Mouse (Mus musculus) small intestine, adult 2 months (tissue): ENCODE measurements around the gene Mtrex. TPM values are rescaled to one million over a fixed set of nuclear protein-coding genes. Genes with fewer than 3 reads are reported as not detected.

Experiments
- H3K27ac ChIP-seq: fragments of 200-500 bp; 2 replicates; pipeline ENCODE4 v1.5.1; 2012; ENCODE audit warnings: low read depth, low read length, control low read depth, inconsistent platforms; ENCODE audit not compliant: insufficient read depth
- H3K27me3 ChIP-seq: fragments of 200-500 bp; 2 replicates; pipeline ENCODE4 v1.6.1; 2012; ENCODE audit warnings: mild to moderate bottlenecking, moderate library complexity, low read length, inconsistent platforms; ENCODE audit not compliant: control insufficient read depth, insufficient read depth
- H3K36me3 ChIP-seq: fragments of 200-500 bp; 2 replicates; pipeline ENCODE4 v1.6.1; 2012; ENCODE audit warnings: mild to moderate bottlenecking, low read length, control low read depth, inconsistent platforms; ENCODE audit not compliant: control insufficient read depth, insufficient read depth
- H3K4me1 ChIP-seq: fragments of 200-500 bp; 2 replicates; pipeline ENCODE4 v1.6.1; 2012; ENCODE audit warnings: low read length, inconsistent platforms, mixed read lengths; ENCODE audit not compliant: control insufficient read depth, insufficient read depth, insufficient read length
- H3K4me3 ChIP-seq: fragments of 200-500 bp; 2 replicates; pipeline ENCODE4 v1.5.1; 2012; ENCODE audit warnings: low read depth, mild to moderate bottlenecking, control low read depth, inconsistent platforms, low read length, moderate library complexity
- CTCF ChIP-seq: fragments of 200-500 bp; IDR thresholded peaks from 2 replicates; pipeline ENCODE4 v1.5.1; 2012; ENCODE audit warnings: low read depth, mild to moderate bottlenecking, control low read depth, inconsistent platforms, low read length, moderate library complexity, mixed read lengths; ENCODE audit not compliant: insufficient replicate concordance, insufficient read length; ENCODE audit errors: extremely low read depth
- POLR2A ChIP-seq: fragments of 200-500 bp; IDR thresholded peaks from 2 replicates; pipeline ENCODE4 v1.6.1; 2012; ENCODE audit warnings: low read depth, mild to moderate bottlenecking, control low read depth, inconsistent platforms, low read length, moderate library complexity
- WGBS: fragments of 180-500 bp; shearing (Covaris S2); methylation state at CpG from one replicate; pipeline ENCODE4 v1.1.7; 2018; 5-methylcytosine and 5-hydroxymethylcytosine counted together
- polyA plus RNA-seq: library from polyadenylated mRNA; depleted of rRNA; stranded (reverse); fragments of >200 nt; gene quantifications from 2 replicates; pipeline ENCODE4 v1.2.3, GENCODE M21; 2012

Gene Mtrex
- polyA plus RNA-seq, 1 experiment: 1.2 TPM

- Histone ChIP-seq H3K36me3 (peaks cover 27% of the 10 kb centered on the region), H3K4me3 (no peak overlapping the region), H3K27ac (no peak overlapping the region), H3K4me1 (peaks cover 5% of the 10 kb centered on the region), H3K27me3 (no peaks in the 10 kb centered on the region)
- 71% methylated on average over 3 of the region's 3 CpGs for WGBS
- TF ChIP-seq POLR2A: no peak
Observed at GRCm38 (mm10) chr13:112920906-112921305, 6.3 kb downstream of the Mtrex start.

DNA sequence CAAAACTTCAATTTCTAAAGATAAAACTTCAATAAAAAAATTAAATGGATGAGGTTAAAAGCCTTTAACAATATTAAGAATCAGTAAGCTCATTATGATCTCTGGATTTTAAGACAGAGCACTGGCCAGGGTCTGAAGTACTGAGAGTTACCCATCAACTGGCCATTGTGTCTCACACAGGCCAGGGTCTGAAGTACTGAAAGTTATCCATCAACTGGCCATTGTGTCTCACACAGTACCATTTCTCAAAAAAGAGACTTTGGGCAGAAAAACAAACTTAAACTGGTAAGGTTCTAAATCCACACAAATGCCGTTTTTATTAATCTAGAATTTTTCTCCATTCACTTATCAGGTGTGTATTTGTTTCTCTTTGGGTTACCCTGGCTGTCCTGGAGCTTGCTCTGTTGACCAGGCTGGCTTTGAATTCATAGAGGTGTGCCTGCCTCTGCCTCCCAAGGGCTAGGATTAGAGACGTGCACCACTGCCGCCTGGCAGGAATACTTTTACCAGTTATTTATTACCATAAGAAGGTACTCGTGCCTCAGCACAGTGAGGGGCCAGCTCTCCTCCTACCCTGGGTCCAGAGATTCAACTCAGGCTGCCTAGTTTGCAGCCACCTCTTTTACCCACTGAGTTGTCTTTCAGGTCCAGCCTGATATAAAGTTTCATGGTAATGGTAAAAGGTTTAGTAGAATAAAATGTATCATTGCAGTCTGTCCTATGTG, 7.9 kb downstream of the Mtrex start:
- 85% methylated on average over 4 of the region's 4 CpGs for WGBS
- H3K4me1 ChIP-seq: no peaks in the 10 kb centered on the region
- H3K36me3 ChIP-seq: peaks cover 30% of the 10 kb centered on the region
- H3K4me3 ChIP-seq: no peak overlapping the region
- no peak for TF ChIP-seq CTCF
- TF ChIP-seq POLR2A: no peak
- no peaks in the 10 kb centered on the region for H3K27me3 ChIP-seq
- H3K27ac ChIP-seq: no peak overlapping the region

DNA sequence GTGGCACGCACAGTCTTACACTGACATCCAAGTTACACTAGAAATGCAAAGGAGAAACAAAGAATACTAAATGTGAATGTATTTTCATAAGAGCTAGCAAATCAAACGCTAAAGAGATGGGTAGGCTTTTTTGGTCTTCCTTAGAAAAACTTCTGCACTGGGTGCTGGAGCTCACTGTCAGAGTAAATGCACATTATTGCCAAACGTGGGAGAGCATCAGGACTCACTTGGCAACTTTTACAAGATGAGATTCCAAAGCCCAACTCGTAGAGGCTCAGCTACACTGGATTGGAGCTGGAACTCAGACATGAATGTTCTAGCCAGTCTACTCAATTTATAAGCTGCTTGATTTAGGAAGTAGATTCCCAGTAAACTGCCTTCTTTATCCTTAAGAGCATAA, 16.8 kb downstream of the Mtrex start:
- H3K4me1 ChIP-seq: no peaks in the 10 kb centered on the region
- no peak overlapping the region for H3K27ac ChIP-seq
- WGBS: 81% methylated on average over 4 of the region's 4 CpGs
- no peak for TF ChIP-seq POLR2A
- TF ChIP-seq CTCF: no peak
- peaks cover 33% of the 10 kb centered on the region for H3K36me3 ChIP-seq
- no peak overlapping the region for H3K4me3 ChIP-seq
- no peaks in the 10 kb centered on the region for H3K27me3 ChIP-seq

GRCm38 (mm10) chr13:112909663-112910062, 17.5 kb downstream of the Mtrex start:
- Histone ChIP-seq H3K4me3 (no peak overlapping the region), H3K4me1 (no peaks in the 10 kb centered on the region), H3K36me3 (peaks cover 36% of the 10 kb centered on the region), H3K27me3 (no peaks in the 10 kb centered on the region), H3K27ac (no peak overlapping the region)
- TF ChIP-seq POLR2A: no peak
- no peak for TF ChIP-seq CTCF
- WGBS: 30% methylated on average over 4 of the region's 4 CpGs

GRCm38 (mm10) chr13:112902176-112902575, 25.0 kb downstream of the Mtrex start:
- Histone ChIP-seq H3K4me3 (no peak overlapping the region), H3K4me1 (no peaks in the 10 kb centered on the region), H3K27ac (no peak overlapping the region), H3K36me3 (peaks cover 46% of the 10 kb centered on the region), H3K27me3 (no peaks in the 10 kb centered on the region)
- 49% methylated on average over 3 of the region's 3 CpGs for WGBS
- no peak for TF ChIP-seq CTCF

- Histone ChIP-seq H3K4me3 (no peak overlapping the region), H3K36me3 (peaks cover 55% of the 10 kb centered on the region), H3K27ac (no peak overlapping the region), H3K27me3 (no peaks in the 10 kb centered on the region), H3K4me1 (no peaks in the 10 kb centered on the region)
- WGBS: 92% methylated on average over 12 of the region's 12 CpGs
- TF ChIP-seq CTCF (no peak), POLR2A (no peak)
Observed at GRCm38 (mm10) chr13:112887234-112887633, 40.0 kb downstream of the Mtrex start.

- no peak overlapping the region for H3K4me3 ChIP-seq
- no peak overlapping the region for H3K27ac ChIP-seq
- H3K36me3 ChIP-seq: peaks cover 55% of the 10 kb centered on the region
- WGBS: 74% methylated on average over 17 of the region's 17 CpGs
- no peaks in the 10 kb centered on the region for H3K27me3 ChIP-seq
- no peak for TF ChIP-seq CTCF
- no peak for TF ChIP-seq POLR2A
- H3K4me1 ChIP-seq: no peaks in the 10 kb centered on the region
Observed at GRCm38 (mm10) chr13:112871500-112872266, 55.5 kb downstream of the Mtrex start.
